Mouse (Mus musculus): ENCODE results near the gene Xrcc1. TPM values are rescaled to one million over a fixed set of nuclear protein-coding genes. Genes with fewer than 3 reads are reported as not detected.

Xrcc1 gene
- 54.6 and 57.4 TPM in 2 replicates for polyA plus RNA-seq (2014; fragmentation: Nextera tagmentation; extraction: Ambion mirVana)

DNA sequence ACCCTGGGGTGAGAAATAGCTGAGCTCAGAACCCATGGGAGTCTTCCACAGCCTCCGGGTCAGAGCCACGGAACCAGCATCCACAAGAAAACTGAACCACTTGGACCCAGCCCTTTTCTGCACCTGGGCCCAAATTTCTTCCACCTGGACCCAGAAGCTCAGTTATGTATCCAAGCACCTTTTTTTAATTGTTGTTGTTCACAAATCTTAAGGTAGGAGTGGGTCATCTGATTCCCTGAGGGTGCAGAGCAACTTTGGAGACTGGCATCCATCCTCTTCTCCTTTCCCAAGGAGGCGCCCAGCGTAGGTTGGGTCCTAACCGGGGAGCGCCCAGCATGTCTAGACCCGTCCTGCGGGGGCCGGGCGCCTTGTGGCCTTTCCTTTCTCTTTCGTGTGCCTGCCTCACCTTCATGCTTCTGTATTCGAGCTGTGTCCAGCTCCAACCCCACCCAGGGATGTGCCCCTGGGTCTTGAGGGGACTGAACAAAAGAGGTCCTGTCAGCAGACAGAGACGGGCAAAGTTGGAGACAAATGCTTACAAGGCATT, at the start of gene Xrcc1, which contains the start of gene Pinlyp:
Xrcc1 (plus strand) TSS at position 222 of the 547 bp plus-strand sequence.
Pinlyp (minus strand) TSS at position 51 of the 547 bp plus-strand sequence.
- Histone ChIP-seq H3K4me2 (ENCODE audit: low read length) (peak within 1 kb of the TSS; percentile 70), H3K9ac (ENCODE audit: low read length) (peak within 1 kb of the TSS; percentile 89), H3K27ac (replicated peaks in 1 of 2; ENCODE audit: control insufficient read depth in 1 of 2, insufficient read depth in 1 of 2, low read depth in 2 of 2, low read length in 2 of 2) (peak within 1 kb of the TSS; percentile 53 to 72; a peak in 3 of 4 replicates), H3K27me3 (ENCODE audit: control insufficient read depth, insufficient read depth, low read length) (no peaks in the 10 kb centered on the region), H3K9me3 (ENCODE audit: control insufficient read depth, low read length) (0 out of 2 replicates have a peak, but pooled peaks cover 2% of the 10 kb centered on the region), H3K4me1 (ENCODE audit: control insufficient read depth in 2 of 2, insufficient read depth in 2 of 2, low read length in 2 of 2) (peaks cover 7 to 10% of the 10 kb centered on the region in 2 experiments), H3K4me3 (ENCODE audit: control insufficient read depth in 1 of 2, insufficient read depth in 1 of 2, low read depth in 1 of 2, low read length in 2 of 2) (peak within 1 kb of the TSS; percentile 88 to 94), H3K36me3 (ENCODE audit: control insufficient read depth, insufficient read depth, low read length) (peaks cover 13% of the 10 kb centered on the region)
- WGBS: 32% methylated on average over 13 of the region's 13 CpGs
- no peak for ATAC-seq (ENCODE audit: insufficient number of reproducible peaks, insufficient read depth, low FRiP score, low read depth)

DNA sequence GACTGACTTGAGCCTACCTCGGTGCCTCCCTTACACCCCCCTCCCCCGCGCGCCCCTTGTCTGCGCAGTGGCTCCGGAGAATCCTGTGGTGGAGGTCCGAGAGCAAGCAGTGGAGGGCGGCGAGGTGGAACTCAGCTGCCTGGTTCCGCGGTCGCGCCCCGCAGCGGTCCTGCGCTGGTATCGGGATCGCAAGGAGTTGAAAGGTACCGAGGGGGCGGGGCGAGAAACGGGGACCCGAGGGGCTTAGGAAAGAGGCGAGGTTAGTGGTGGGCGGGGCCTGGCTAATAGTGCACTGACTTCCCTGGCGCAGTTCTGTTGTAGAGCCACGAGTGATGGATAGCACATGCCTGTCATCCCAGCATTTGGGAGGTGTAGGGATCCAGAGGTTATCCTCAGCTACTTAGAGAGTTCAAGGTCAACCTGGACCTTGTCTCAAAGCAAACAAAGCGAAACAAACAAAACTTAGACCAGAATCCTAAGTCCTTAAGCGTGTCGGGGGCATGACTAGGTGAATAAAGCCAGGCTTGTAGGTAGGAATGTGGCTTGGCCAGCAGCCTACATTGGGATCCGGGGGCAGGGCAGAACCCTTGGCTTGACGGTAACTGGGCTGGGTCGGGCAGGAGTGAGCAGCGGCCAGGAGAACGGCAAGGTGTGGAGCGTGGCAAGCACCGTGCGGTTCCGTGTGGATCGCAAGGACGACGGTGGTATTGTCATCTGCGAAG, 46.1 kb upstream of the Xrcc1 start:
- Histone ChIP-seq H3K9me3 (ENCODE audit: control insufficient read depth, low read length) (peaks cover 5% of the 10 kb centered on the region), H3K4me1 (ENCODE audit: control insufficient read depth in 2 of 2, insufficient read depth in 2 of 2, low read length in 2 of 2) (peaks cover 9 to 19% of the 10 kb centered on the region in 2 experiments; a peak in 3 of 4 replicates), H3K27ac (replicated peaks in 1 of 2; ENCODE audit: control insufficient read depth in 1 of 2, insufficient read depth in 1 of 2, low read depth in 2 of 2, low read length in 2 of 2) (no peak overlapping the region), H3K27me3 (ENCODE audit: control insufficient read depth, insufficient read depth, low read length) (peaks cover 67% of the 10 kb centered on the region), H3K4me2 (ENCODE audit: low read length) (peak overlapping the region; percentile 66), H3K4me3 (ENCODE audit: control insufficient read depth in 1 of 2, insufficient read depth in 1 of 2, low read depth in 1 of 2, low read length in 2 of 2) (peak overlapping the region; percentile 30 to 34; a peak in 3 of 4 replicates), H3K9ac (ENCODE audit: low read length) (peak overlapping the region; percentile 27), H3K36me3 (ENCODE audit: control insufficient read depth, insufficient read depth, low read length) (no peaks in the 10 kb centered on the region)
- no peak for ATAC-seq (ENCODE audit: insufficient number of reproducible peaks, insufficient read depth, low FRiP score, low read depth)
- 9% methylated on average over 43 of the region's 43 CpGs for WGBS

DNA sequence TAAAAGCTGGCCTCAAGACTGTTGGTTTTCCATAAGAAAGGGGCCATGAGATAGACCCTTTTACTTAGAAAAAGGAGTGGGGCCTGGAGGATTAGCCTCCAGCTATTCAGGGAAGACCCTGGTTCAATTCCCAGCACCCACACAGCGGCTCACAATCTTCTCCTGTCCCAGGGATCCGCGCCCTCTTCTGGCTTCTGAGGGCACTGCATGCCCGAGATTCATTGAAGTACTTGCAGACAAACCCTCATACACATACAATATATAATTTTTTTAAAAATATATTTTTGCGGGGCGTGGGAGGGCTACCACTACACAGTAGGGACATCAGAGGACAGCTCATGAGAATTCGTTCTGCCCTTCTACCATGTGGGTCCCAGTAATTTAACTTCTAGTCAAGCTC, 45.2 kb upstream of the Xrcc1 start:
- H3K4me1 ChIP-seq (ENCODE audit: control insufficient read depth in 2 of 2, insufficient read depth in 2 of 2, low read length in 2 of 2): peaks cover 16 to 28% of the 10 kb centered on the region in 2 experiments
- no peaks in the 10 kb centered on the region for H3K36me3 ChIP-seq (ENCODE audit: control insufficient read depth, insufficient read depth, low read length)
- H3K4me3 ChIP-seq (ENCODE audit: control insufficient read depth in 1 of 2, insufficient read depth in 1 of 2, low read depth in 1 of 2, low read length in 2 of 2): 0 out of 4 replicates have a peak overlapping the region, but pooled peaks of 1 of the 2 experiments have one; percentile 34
- no peak overlapping the region for H3K9ac ChIP-seq (ENCODE audit: low read length)
- no peak for ATAC-seq (ENCODE audit: insufficient number of reproducible peaks, insufficient read depth, low FRiP score, low read depth)
- no peak overlapping the region for H3K27ac ChIP-seq (replicated peaks in 1 of 2; ENCODE audit: control insufficient read depth in 1 of 2, insufficient read depth in 1 of 2, low read depth in 2 of 2, low read length in 2 of 2)
- 19% methylated on average over 7 of the region's 7 CpGs for WGBS
- peaks cover 5% of the 10 kb centered on the region for H3K9me3 ChIP-seq (ENCODE audit: control insufficient read depth, low read length)
- H3K27me3 ChIP-seq (ENCODE audit: control insufficient read depth, insufficient read depth, low read length): peaks cover 67% of the 10 kb centered on the region
- H3K4me2 ChIP-seq (ENCODE audit: low read length): no peak overlapping the region

- Histone ChIP-seq H3K27me3 (ENCODE audit: control insufficient read depth, insufficient read depth, low read length) (peaks cover 67% of the 10 kb centered on the region), H3K4me2 (ENCODE audit: low read length) (no peak overlapping the region), H3K36me3 (ENCODE audit: control insufficient read depth, insufficient read depth, low read length) (no peaks in the 10 kb centered on the region), H3K9me3 (ENCODE audit: control insufficient read depth, low read length) (peaks cover 5% of the 10 kb centered on the region), H3K4me1 (ENCODE audit: control insufficient read depth in 2 of 2, insufficient read depth in 2 of 2, low read length in 2 of 2) (peaks cover 17 to 31% of the 10 kb centered on the region in 2 experiments), H3K27ac (replicated peaks in 1 of 2; ENCODE audit: control insufficient read depth in 1 of 2, insufficient read depth in 1 of 2, low read depth in 2 of 2, low read length in 2 of 2) (no peak overlapping the region), H3K9ac (ENCODE audit: low read length) (no peak overlapping the region), H3K4me3 (ENCODE audit: control insufficient read depth in 1 of 2, insufficient read depth in 1 of 2, low read depth in 1 of 2, low read length in 2 of 2) (no peak overlapping the region)
- ATAC-seq (ENCODE audit: insufficient number of reproducible peaks, insufficient read depth, low FRiP score, low read depth): no peak
- 37% methylated on average over 21 of the region's 21 CpGs for WGBS
Measured at GRCm38 (mm10) chr7:24501492-24501891, 44.6 kb upstream of the Xrcc1 start.

DNA sequence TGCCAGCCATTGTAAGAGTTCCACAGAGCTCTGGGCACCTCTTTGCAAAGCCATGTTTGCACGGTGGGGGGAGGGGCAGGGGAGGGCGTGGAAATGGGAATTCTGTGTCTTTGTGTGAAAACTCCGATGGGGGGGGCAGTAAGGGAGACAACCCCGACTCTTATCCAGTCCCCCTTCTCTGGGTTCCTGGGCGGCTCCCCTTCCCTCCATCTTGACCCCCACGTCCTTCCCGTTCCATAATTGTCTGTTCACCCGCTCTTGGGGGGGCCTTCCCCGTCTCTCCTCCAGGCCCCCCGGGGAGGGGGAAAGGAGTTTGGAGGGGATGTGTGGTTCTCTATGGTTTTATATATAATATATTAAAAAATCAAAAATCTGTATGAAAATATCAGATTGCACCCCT, 42.1 kb upstream of the Xrcc1 start:
- no peak overlapping the region for H3K27ac ChIP-seq (replicated peaks in 1 of 2; ENCODE audit: control insufficient read depth in 1 of 2, insufficient read depth in 1 of 2, low read depth in 2 of 2, low read length in 2 of 2)
- H3K9ac ChIP-seq (ENCODE audit: low read length): peak overlapping the region; percentile 46; the same call in 1 of the 2 replicates
- WGBS: 16% methylated on average over 9 of the region's 10 CpGs
- peaks cover 18 to 31% of the 10 kb centered on the region in 2 experiments for H3K4me1 ChIP-seq (ENCODE audit: control insufficient read depth in 2 of 2, insufficient read depth in 2 of 2, low read length in 2 of 2)
- no peak overlapping the region for H3K4me3 ChIP-seq (ENCODE audit: control insufficient read depth in 1 of 2, insufficient read depth in 1 of 2, low read depth in 1 of 2, low read length in 2 of 2)
- peaks cover 5% of the 10 kb centered on the region for H3K9me3 ChIP-seq (ENCODE audit: control insufficient read depth, low read length)
- H3K27me3 ChIP-seq (ENCODE audit: control insufficient read depth, insufficient read depth, low read length): peaks cover 52% of the 10 kb centered on the region
- peak overlapping the region; percentile 36 for H3K4me2 ChIP-seq (ENCODE audit: low read length)
- H3K36me3 ChIP-seq (ENCODE audit: control insufficient read depth, insufficient read depth, low read length): no peaks in the 10 kb centered on the region
- ATAC-seq (ENCODE audit: insufficient number of reproducible peaks, insufficient read depth, low FRiP score, low read depth): no peak

- no peak for ATAC-seq (ENCODE audit: insufficient number of reproducible peaks, insufficient read depth, low FRiP score, low read depth)
- H3K27ac ChIP-seq (replicated peaks in 1 of 2; ENCODE audit: control insufficient read depth in 1 of 2, insufficient read depth in 1 of 2, low read depth in 2 of 2, low read length in 2 of 2): no peak overlapping the region
- 21% methylated on average over 4 of the region's 4 CpGs for WGBS
- H3K4me1 ChIP-seq (ENCODE audit: control insufficient read depth in 2 of 2, insufficient read depth in 2 of 2, low read length in 2 of 2): peaks cover 17 to 31% of the 10 kb centered on the region in 2 experiments
- no peak overlapping the region for H3K4me3 ChIP-seq (ENCODE audit: control insufficient read depth in 1 of 2, insufficient read depth in 1 of 2, low read depth in 1 of 2, low read length in 2 of 2)
- no peaks in the 10 kb centered on the region for H3K36me3 ChIP-seq (ENCODE audit: control insufficient read depth, insufficient read depth, low read length)
- H3K4me2 ChIP-seq (ENCODE audit: low read length): no peak overlapping the region
- peaks cover 43% of the 10 kb centered on the region for H3K27me3 ChIP-seq (ENCODE audit: control insufficient read depth, insufficient read depth, low read length)
- H3K9me3 ChIP-seq (ENCODE audit: control insufficient read depth, low read length): peaks cover 5% of the 10 kb centered on the region
- no peak overlapping the region for H3K9ac ChIP-seq (ENCODE audit: low read length)
Measured at GRCm38 (mm10) chr7:24504868-24505267, 41.2 kb upstream of the Xrcc1 start.

GRCm38 (mm10) chr7:24505447-24506064, 40.5 kb upstream of the Xrcc1 start:
- H3K27me3 ChIP-seq (ENCODE audit: control insufficient read depth, insufficient read depth, low read length): peaks cover 36% of the 10 kb centered on the region
- ATAC-seq (ENCODE audit: insufficient number of reproducible peaks, insufficient read depth, low FRiP score, low read depth): no peak
- H3K4me3 ChIP-seq (ENCODE audit: control insufficient read depth in 1 of 2, insufficient read depth in 1 of 2, low read depth in 1 of 2, low read length in 2 of 2): peak overlapping the region in 1 of 2 experiments; percentile 70; a peak in 1 of 4 replicates
- H3K4me2 ChIP-seq (ENCODE audit: low read length): peak overlapping the region; percentile 80
- no peaks in the 10 kb centered on the region; the same call in 1 of the 2 replicates for H3K36me3 ChIP-seq (ENCODE audit: control insufficient read depth, insufficient read depth, low read length)
- H3K27ac ChIP-seq (replicated peaks in 1 of 2; ENCODE audit: control insufficient read depth in 1 of 2, insufficient read depth in 1 of 2, low read depth in 2 of 2, low read length in 2 of 2): peak overlapping the region; percentile 50 to 99
- peaks cover 12 to 25% of the 10 kb centered on the region in 2 experiments for H3K4me1 ChIP-seq (ENCODE audit: control insufficient read depth in 2 of 2, insufficient read depth in 2 of 2, low read length in 2 of 2)
- peaks cover 5% of the 10 kb centered on the region for H3K9me3 ChIP-seq (ENCODE audit: control insufficient read depth, low read length)
- H3K9ac ChIP-seq (ENCODE audit: low read length): peak overlapping the region; percentile 42; the same call in 1 of the 2 replicates
- 27% methylated on average over 15 of the region's 15 CpGs for WGBS
